ENCODE assay signal across 8 mouse cellular contexts in the genomic region with DNA sequence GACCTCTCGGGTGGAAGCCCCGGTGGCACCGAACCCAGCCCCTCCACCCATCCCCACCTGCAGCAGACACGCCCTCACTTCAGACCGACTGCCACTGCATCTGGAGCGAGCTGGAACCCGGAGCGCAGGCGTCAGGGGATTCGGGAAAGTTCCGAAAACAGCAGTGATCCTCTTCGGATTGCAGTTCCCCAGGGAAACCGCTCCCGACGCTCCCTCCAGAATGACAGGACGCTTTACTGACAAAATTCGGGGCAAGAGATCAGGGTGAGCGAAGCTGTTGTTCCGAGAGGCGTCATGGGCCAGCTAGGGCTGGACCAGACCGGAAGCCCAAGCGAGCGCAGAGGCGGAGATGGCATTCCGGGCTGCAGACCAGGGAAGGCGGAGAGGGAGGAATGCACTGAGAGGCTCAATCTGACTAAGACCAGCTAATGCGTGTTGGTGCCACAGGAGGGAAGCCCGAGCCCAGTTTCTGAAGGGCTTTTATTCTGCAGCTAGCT. TPM values are rescaled to one million over a fixed set of nuclear protein-coding genes. Genes with fewer than 3 reads are reported as not detected.
DNase-seq lines count a peak whose midpoint lies in the region; ATAC-seq and TF ChIP-seq lines count a peak whose summit lies in the region.
"Had no signal": no experiment of that assay in that cellular context is flagged by ENCODE, and none has a peak within 500 bp of the region (broad histone marks: within the 10 kb centered on the region; RNA-seq: fewer than 3 reads in every experiment).

Gene Cpeb1, minus strand, starts transcription at position 311 of the 497 bp plus-strand sequence.

- H3K4me1 ChIP-seq in embryonic facial prominence, embryonic 10.5 days, result peaks cover 28% of the 10 kb centered on the region
- no peaks in the 10 kb centered on the region for H3K4me1 ChIP-seq in kidney, adult 2 months (ENCODE audit: control insufficient read depth, insufficient read depth, low read length)
- peaks cover 27% of the 10 kb centered on the region for H3K4me1 ChIP-seq in limb, embryonic 12.5 days (replicated peaks)
- peaks cover 27% of the 10 kb centered on the region for H3K4me1 ChIP-seq in midbrain, embryonic 15.5 days
- H3K4me1 ChIP-seq in testis, adult 2 months (ENCODE audit: control insufficient read depth, insufficient read depth, low read length), result peaks cover 19% of the 10 kb centered on the region

- no peak for TF ChIP-seq POLR2A in kidney, adult 2 months (IDR thresholded peaks at IDR 0.05; ENCODE audit: low read depth, low read length)
- no peak for TF ChIP-seq POLR2A in testis, adult 2 months (IDR thresholded peaks at IDR 0.05; ENCODE audit: control insufficient read depth, low read depth, low read length)

- no peak for ATAC-seq in limb, embryonic 12.5 days (ENCODE audit: insufficient number of reproducible peaks, insufficient read depth, low FRiP score, low TSS enrichment, low read depth)
- ATAC-seq in midbrain, embryonic 15.5 days (replicated peaks), result peak; percentile 76

- peak within 1 kb of the TSS; percentile 57 for H3K4me3 ChIP-seq in embryonic facial prominence, embryonic 10.5 days
- peak within 1 kb of the TSS; percentile 52 for H3K4me3 ChIP-seq in kidney, adult 2 months (ENCODE audit: insufficient read depth, low read depth, low read length)
- peak within 1 kb of the TSS; percentile 54 for H3K4me3 ChIP-seq in limb, embryonic 12.5 days (replicated peaks)
- H3K4me3 ChIP-seq in midbrain, embryonic 15.5 days, result peak within 1 kb of the TSS; percentile 50
- H3K4me3 ChIP-seq in testis, adult 2 months (ENCODE audit: control insufficient read depth, low read depth, low read length), result peak within 1 kb of the TSS; percentile 81

- H3K9me3 ChIP-seq in embryonic facial prominence, embryonic 10.5 days, result no peaks in the 10 kb centered on the region
- H3K9me3 ChIP-seq in limb, embryonic 12.5 days, result no peaks in the 10 kb centered on the region
- no peaks in the 10 kb centered on the region for H3K9me3 ChIP-seq in midbrain, embryonic 15.5 days

- H3K9ac ChIP-seq in limb, embryonic 12.5 days (replicated peaks), result peak within 1 kb of the TSS; percentile 42; the same call in 1 of the 2 replicates
- H3K9ac ChIP-seq in midbrain, embryonic 15.5 days, result peak within 1 kb of the TSS; percentile 46

- TF ChIP-seq CTCF in kidney, adult 2 months (conservative IDR thresholded peaks at IDR 0.05; ENCODE audit: insufficient read depth, insufficient read length, low read depth, low read length), result peak; percentile 53
- TF ChIP-seq CTCF in testis, adult 2 months (IDR thresholded peaks at IDR 0.05; ENCODE audit: control insufficient read depth, insufficient read depth, insufficient replicate concordance, low read depth, low read length), result no peak; the same call in 1 of the 2 replicates

- H3K4me2 ChIP-seq in limb, embryonic 12.5 days, result peak within 1 kb of the TSS; percentile 93
- H3K4me2 ChIP-seq in midbrain, embryonic 15.5 days, result peak within 1 kb of the TSS; percentile 96

- DNase-seq in adrenal gland, postnatal 4 days (ENCODE audit: low spot score in 2 of 2), result no peak
- DNase-seq in embryonic facial prominence, embryonic 10.5 days (ENCODE audit: low spot score), result peak; percentile 62
- peak; percentile 81 to 86 for DNase-seq in heart, adult 18-20 months
- DNase-seq in kidney, adult 2 months, result peak; percentile 85

- no peaks in the 10 kb centered on the region for H3K36me3 ChIP-seq in embryonic facial prominence, embryonic 10.5 days (replicated peaks)
- H3K36me3 ChIP-seq in kidney, adult 2 months (ENCODE audit: control insufficient read depth, insufficient read depth, low read length), result no peaks in the 10 kb centered on the region
- H3K36me3 ChIP-seq in limb, embryonic 12.5 days, result no peaks in the 10 kb centered on the region
- H3K36me3 ChIP-seq in midbrain, embryonic 15.5 days (replicated peaks), result peaks cover 2% of the 10 kb centered on the region; the same call in 1 of the 2 replicates
- no peaks in the 10 kb centered on the region for H3K36me3 ChIP-seq in testis, adult 2 months (ENCODE audit: control insufficient read depth, insufficient read depth, low read length)

- peaks cover 97% of the 10 kb centered on the region for H3K27me3 ChIP-seq in embryonic facial prominence, embryonic 10.5 days (replicated peaks; ENCODE audit: low read depth, poor library complexity, severe bottlenecking)
- no peaks in the 10 kb centered on the region for H3K27me3 ChIP-seq in kidney, adult 2 months (replicated peaks; ENCODE audit: control insufficient read depth, insufficient read depth, low read length)
- peaks cover 85% of the 10 kb centered on the region for H3K27me3 ChIP-seq in limb, embryonic 12.5 days
- peaks cover 56% of the 10 kb centered on the region for H3K27me3 ChIP-seq in midbrain, embryonic 15.5 days (replicated peaks)
- no peaks in the 10 kb centered on the region for H3K27me3 ChIP-seq in testis, adult 2 months (ENCODE audit: control insufficient read depth, insufficient read depth, low read length)

- H3K27ac ChIP-seq in embryonic facial prominence, embryonic 10.5 days (replicated peaks), result no peak within 1 kb of the TSS
- no peak within 1 kb of the TSS for H3K27ac ChIP-seq in kidney, adult 2 months (ENCODE audit: insufficient read depth, low read depth, low read length)
- H3K27ac ChIP-seq in limb, embryonic 12.5 days, result no peak within 1 kb of the TSS
- no peak within 1 kb of the TSS for H3K27ac ChIP-seq in midbrain, embryonic 15.5 days
- H3K27ac ChIP-seq in testis, adult 2 months (ENCODE audit: control insufficient read depth, insufficient read depth, low read depth, low read length), result peak within 1 kb of the TSS; percentile 71

- under 1% methylated on average over 28 of the region's 28 CpGs for WGBS in embryonic facial prominence, embryonic 10.5 days
- WGBS in kidney, adult 2 months, result 1% methylated on average over 28 of the region's 28 CpGs
- WGBS in limb, embryonic 12.5 days, result under 1% methylated on average over 28 of the region's 28 CpGs
- under 1% methylated on average over 28 of the region's 28 CpGs for WGBS in midbrain, embryonic 15.5 days

RNA-seq across cellular contexts. Expression of gene Cpeb1, which starts in this region (rescaled TPM):
- 10 to 100 TPM; 17.4 to 17.8 TPM for total RNA-seq in adrenal gland, postnatal 4 days (2021)
- polyA plus RNA-seq in embryonic facial prominence, embryonic 10.5 days (2016; fragmentation: Nextera tagmentation; extraction: Ambion mirVana), result 1.2 and 1.3 TPM in 2 replicates
- total RNA-seq in heart, adult 18-20 months (2021), result 10 to 100 TPM; 18.6 to 20.3 TPM
- 12.7 and 13.5 TPM in 2 replicates for polyA plus RNA-seq in kidney, adult 2 months (2012; rRNA removed)
- 0.44 TPM in 1 of 2 replicates, not detected in the other for polyA plus RNA-seq in limb, embryonic 12.5 days (2016; fragmentation: Nextera tagmentation; extraction: Ambion mirVana)
- polyA plus RNA-seq in midbrain, embryonic 15.5 days (2015; fragmentation: Nextera tagmentation; extraction: Ambion mirVana), result 4.0 and 5.1 TPM in 2 replicates
- polyA plus RNA-seq in testis, adult 2 months (2012; rRNA removed), result 9.2 and 12.0 TPM in 2 replicates
- total RNA-seq: hematopoietic stem cell, adult 5-6 weeks had no signal

Comparison
In these comparisons a context has a peak if more than half of its experiments do, and no peak if none do; other contexts are left out.
1. DNase-seq: peak in embryonic facial prominence, embryonic 10.5 days (single experiment), heart, adult 18-20 months (2 of 2) and kidney, adult 2 months (single experiment); none in adrenal gland, postnatal 4 days (0 of 2).
2. Peak in every context shown above with its lines, with median percentiles within 50 percentile points of each other: H3K4me3 ChIP-seq.